Comparison of ENCODE assay signal across 22 mouse cellular contexts in genomic region chr13:81730362-81730761, GRCm38 (mm10). TPM values are rescaled to one million over a fixed set of nuclear protein-coding genes. Genes with fewer than 3 reads are reported as not detected.
A peak's percentile ranks its signal among the peaks of the same experiment; 100 is the strongest.
DNase-seq lines count a peak whose midpoint lies in the region; ATAC-seq and TF ChIP-seq lines count a peak whose summit lies in the region.
"Had no signal": no experiment of that assay in that cellular context is flagged by ENCODE, and none has a peak within 500 bp of the region (broad histone marks: within the 10 kb centered on the region; RNA-seq: fewer than 3 reads in every experiment).

No protein-coding gene starts in this region.

- H3K9ac ChIP-seq in MEL (ENCODE audit: control insufficient read depth, low read depth, low read length, poor library complexity, severe bottlenecking): no peak overlapping the region
- H3K9ac ChIP-seq in liver, embryonic 14.5 days (replicated peaks): no peak overlapping the region
- H3K9ac ChIP-seq: embryonic facial prominence, embryonic 15.5 days; forebrain, embryonic 13.5 days; forebrain, postnatal 0 days; heart, embryonic 15.5 days; hindbrain, embryonic 14.5 days had no signal

- peak; percentile 69 to 70 for TF ChIP-seq EP300 in MEL (IDR thresholded peaks at IDR 0.05; ENCODE audit: low read depth in 1 of 2, low read length in 2 of 2)
- TF ChIP-seq EP300 in liver, embryonic 14.5 days (IDR thresholded peaks at IDR 0.05; ENCODE audit: low read depth): peak; percentile 72

- no peak overlapping the region for H3K4me3 ChIP-seq in MEL (ENCODE audit: control insufficient read depth in 1 of 2, insufficient read depth in 1 of 2, low read depth in 2 of 2, low read length in 2 of 2)
- no peak overlapping the region for H3K4me3 ChIP-seq in liver, embryonic 14.5 days (ENCODE audit: insufficient read depth in 1 of 2, low read depth in 2 of 2, low read length in 2 of 2)
- H3K4me3 ChIP-seq: embryonic facial prominence, embryonic 15.5 days; erythroblast, embryonic 14.5 days; forebrain, embryonic 13.5 days; heart, adult 2 months; heart, embryonic 15.5 days had no signal

- TF ChIP-seq POLR2A in MEL (IDR thresholded peaks at IDR 0.05; ENCODE audit: control insufficient read depth in 1 of 2, insufficient read depth in 1 of 2, low read depth in 1 of 2, low read length in 2 of 2, poor library complexity in 1 of 2): no peak

- peak; percentile 82 for ATAC-seq in liver, embryonic 14.5 days (ENCODE audit: insufficient read depth)
- peak; percentile 84 for ATAC-seq in megakaryocyte progenitor cell, adult 5-6 weeks (replicated peaks; ENCODE audit: poor library complexity)
- ATAC-seq: forebrain, embryonic 13.5 days; forebrain, postnatal 0 days had no signal

- WGBS in liver, embryonic 14.5 days (ENCODE audit: insufficient replicate concordance): 20% methylated on average over 1 of the region's 1 CpGs

- no peaks in the 10 kb centered on the region for H3K27me3 ChIP-seq in MEL (ENCODE audit: control insufficient read depth in 1 of 2, insufficient read depth in 2 of 2, low read length in 2 of 2)
- no peaks in the 10 kb centered on the region for H3K27me3 ChIP-seq in liver, embryonic 14.5 days (ENCODE audit: control insufficient read depth, insufficient read depth, low read length)
- H3K27me3 ChIP-seq: CH12.LX; embryonic facial prominence, embryonic 15.5 days; forebrain, embryonic 13.5 days; heart, embryonic 15.5 days had no signal

- H3K4me2 ChIP-seq in liver, embryonic 14.5 days (ENCODE audit: low read depth): no peak overlapping the region
- H3K4me2 ChIP-seq: embryonic facial prominence, embryonic 15.5 days; forebrain, embryonic 13.5 days; heart, embryonic 11.5 days; heart, embryonic 15.5 days; hindbrain, embryonic 14.5 days had no signal

- DNase-seq in MEL (ENCODE audit: low read depth, low spot score): peak; percentile 26
- peak; percentile 28 for DNase-seq in liver
- no peak for DNase-seq in liver, embryonic 14.5 days (ENCODE audit: low read depth in 3 of 3, low spot score in 3 of 3)
- DNase-seq in lung, postnatal 14 days: no peak
- DNase-seq in yolk sac, embryonic 10.5 days (ENCODE audit: low spot score): no peak
- no peak for DNase-seq in cerebellum, adult 11-12 months
- DNase-seq: adrenal gland, postnatal 10 days; cerebellum, adult 18-20 months; cerebellum, adult 9-11 months; embryo, embryonic 11 days; forebrain, postnatal 0 days; gastrocnemius, postnatal 14 days; heart, adult 2 months; heart, postnatal 14 days had no signal

- no peak for TF ChIP-seq CTCF in MEL (IDR thresholded peaks at IDR 0.05 in 2 of 3, conservative IDR thresholded peaks at IDR 0.05 in 1 of 3; ENCODE audit: control insufficient read depth in 1 of 3, insufficient read depth in 1 of 3, low read depth in 2 of 3, low read length in 3 of 3, poor library complexity in 1 of 3, severe bottlenecking in 1 of 3)
- no peak for TF ChIP-seq CTCF in liver, embryonic 14.5 days (IDR thresholded peaks at IDR 0.05; ENCODE audit: low read depth)

- H3K4me1 ChIP-seq in MEL (ENCODE audit: control insufficient read depth in 1 of 2, insufficient read depth in 2 of 2, low read length in 2 of 2): peaks cover 5 to 10% of the 10 kb centered on the region in 2 experiments; a peak in 3 of 4 replicates
- peaks cover 7 to 15% of the 10 kb centered on the region in 2 experiments for H3K4me1 ChIP-seq in liver, embryonic 14.5 days (replicated peaks; ENCODE audit: control insufficient read depth in 2 of 2, insufficient read depth in 2 of 2, low read length in 1 of 2)
- H3K4me1 ChIP-seq: embryonic facial prominence, embryonic 15.5 days; forebrain, embryonic 13.5 days; heart, embryonic 15.5 days had no signal

- H3K79me2 ChIP-seq in MEL (ENCODE audit: control insufficient read depth, insufficient read depth, low read length, poor library complexity): no peaks in the 10 kb centered on the region

- no peak for TF ChIP-seq RAD21 in MEL (IDR thresholded peaks at IDR 0.05; ENCODE audit: low read depth, low read length)

- no peak overlapping the region for H3K27ac ChIP-seq in MEL (ENCODE audit: control insufficient read depth, low read depth, low read length)
- no peak overlapping the region for H3K27ac ChIP-seq in liver, embryonic 14.5 days
- H3K27ac ChIP-seq: embryonic facial prominence, embryonic 15.5 days; forebrain, embryonic 13.5 days; heart, adult 2 months; heart, embryonic 15.5 days; hindbrain, embryonic 14.5 days had no signal

- H3K9me3 ChIP-seq in MEL (replicated peaks; ENCODE audit: insufficient read depth, low read length): no peaks in the 10 kb centered on the region
- no peaks in the 10 kb centered on the region for H3K9me3 ChIP-seq in liver, embryonic 14.5 days (ENCODE audit: control insufficient read depth, low read length)
- H3K9me3 ChIP-seq: embryonic facial prominence, embryonic 15.5 days; forebrain, embryonic 13.5 days; heart, embryonic 15.5 days had no signal

- peaks cover 0 to 12% of the 10 kb centered on the region in 2 experiments; a peak in 2 of 4 replicates for H3K36me3 ChIP-seq in MEL (ENCODE audit: control insufficient read depth in 1 of 2, insufficient read depth in 2 of 2, low read length in 2 of 2)
- no peaks in the 10 kb centered on the region for H3K36me3 ChIP-seq in liver, embryonic 14.5 days (replicated peaks; ENCODE audit: control insufficient read depth, insufficient read depth, low read depth)
- H3K36me3 ChIP-seq: embryonic facial prominence, embryonic 15.5 days; heart, embryonic 15.5 days had no signal

TF ChIP-seq in MEL, 35 proteins besides CTCF, POLR2A, EP300 and RAD21:
- TF ChIP-seq TAL1 (IDR thresholded peaks at IDR 0.05; ENCODE audit: low read length): peak; percentile 63
- 0 out of 2 replicates have a peak, but pooled peaks have one; percentile 21 for TF ChIP-seq RCOR1 (IDR thresholded peaks at IDR 0.05; ENCODE audit: low read depth, low read length)
- TF ChIP-seq BHLHE40 (IDR thresholded peaks at IDR 0.05; ENCODE audit: borderline replicate concordance, low read depth, low read length): no peak
- no peak for TF ChIP-seq POLR2AphosphoS2 (IDR thresholded peaks at IDR 0.05; ENCODE audit: low read length)
- no peak for TF ChIP-seq UBTF (IDR thresholded peaks at IDR 0.05; ENCODE audit: borderline replicate concordance, insufficient read depth, low read depth, low read length)
- TF ChIP-seq TCF12 (IDR thresholded peaks at IDR 0.05; ENCODE audit: low read depth, low read length): peak; percentile 73
- no peak for TF ChIP-seq NRF1 (IDR thresholded peaks at IDR 0.05; ENCODE audit: insufficient read depth, low read depth, low read length, poor library complexity, severe bottlenecking)
- TF ChIP-seq CHD2 (IDR thresholded peaks at IDR 0.05; ENCODE audit: low read length): no peak
- TF ChIP-seq MXI1 (IDR thresholded peaks at IDR 0.05; ENCODE audit: low read depth, low read length): no peak
- no peak for TF ChIP-seq ZMIZ1 (IDR thresholded peaks at IDR 0.05; ENCODE audit: low read depth, low read length)
- peak; percentile 77 for TF ChIP-seq GATA1 (IDR thresholded peaks at IDR 0.05; ENCODE audit: low read depth, low read length)
- TF ChIP-seq ETS1 (IDR thresholded peaks at IDR 0.05; ENCODE audit: low read depth, low read length): peak; percentile 57; the same call in 1 of the 2 replicates
- peak; percentile 39; the same call in 1 of the 2 replicates for TF ChIP-seq ZNF384 (IDR thresholded peaks at IDR 0.05; ENCODE audit: low read depth, low read length)

RNA-seq across cellular contexts. Expression of gene Mblac2, which starts 19.2 kb away (rescaled TPM):
- total RNA-seq in MEL (2012; rRNA removed): 0.58 and 0.78 TPM in 2 replicates
- polyA plus RNA-seq in MEL (2012; ENCODE audit: insufficient read depth in 1 of 2, insufficient read length in 2 of 2, low read depth in 1 of 2, low replicate concordance in 2 of 2, missing spikeins in 1 of 2): 1 to 10 TPM in 1 of 2 experiments, not detected in 1; 1.2 TPM
- 1.1 and 1.2 TPM in 2 replicates for polyA plus RNA-seq in liver, embryonic 14.5 days (2012; rRNA removed)
- polyA plus RNA-seq in liver, embryonic 14.5 days (2014; fragmentation: Nextera tagmentation; extraction: Ambion mirVana): 2.7 and 3.2 TPM in 2 replicates
- total RNA-seq in megakaryocyte progenitor cell, adult 5-6 weeks (2015): 3.8 and 4.9 TPM in 2 replicates
- 2.3 and 4.1 TPM in 2 replicates for total RNA-seq in megakaryocyte progenitor cell, adult 5-6 weeks (2017)
- polyA plus RNA-seq: erythroblast, embryonic 14.5 days had no signal

RNA-seq across cellular contexts. Expression of gene Polr3g, which starts 19.5 kb away (rescaled TPM):
- 26.2 and 26.4 TPM in 2 replicates for total RNA-seq in MEL (2012; rRNA removed)
- polyA plus RNA-seq in MEL (2012; ENCODE audit: insufficient read depth in 1 of 2, insufficient read length in 2 of 2, low read depth in 1 of 2, low replicate concordance in 2 of 2, missing spikeins in 1 of 2): 10 to 100 TPM; 36.8 to 79.4 TPM
- polyA plus RNA-seq in liver, embryonic 14.5 days (2012; rRNA removed): 6.5 and 8.9 TPM in 2 replicates
- polyA plus RNA-seq in liver, embryonic 14.5 days (2014; fragmentation: Nextera tagmentation; extraction: Ambion mirVana): 10.9 and 11.7 TPM in 2 replicates
- 12.6 and 17.9 TPM in 2 replicates for total RNA-seq in megakaryocyte progenitor cell, adult 5-6 weeks (2015)
- total RNA-seq in megakaryocyte progenitor cell, adult 5-6 weeks (2017): 24.9 and 34.4 TPM in 2 replicates

RNA-seq across cellular contexts. Expression of gene Cetn3, which starts 52.5 kb away (rescaled TPM):
- 70.2 and 77.6 TPM in 2 replicates for total RNA-seq in MEL (2012; rRNA removed)
- polyA plus RNA-seq in MEL (2012; ENCODE audit: insufficient read depth in 1 of 2, insufficient read length in 2 of 2, low read depth in 1 of 2, low replicate concordance in 2 of 2, missing spikeins in 1 of 2): 100 to 1,000 TPM in 1 of 2 experiments, not detected in 1; 101 TPM
- 24.2 and 64.1 TPM in 2 replicates for polyA plus RNA-seq in liver, embryonic 14.5 days (2012; rRNA removed)
- polyA plus RNA-seq in liver, embryonic 14.5 days (2014; fragmentation: Nextera tagmentation; extraction: Ambion mirVana): 142 and 146 TPM in 2 replicates
- 207 and 221 TPM in 2 replicates for total RNA-seq in megakaryocyte progenitor cell, adult 5-6 weeks (2015)
- total RNA-seq in megakaryocyte progenitor cell, adult 5-6 weeks (2017): 388 and 505 TPM in 2 replicates

Comparison
In these comparisons a context has a peak if more than half of its experiments do, and no peak if none do; other contexts are left out.
1. DNase-seq: peak in MEL (single experiment) and liver (single experiment); none in liver, embryonic 14.5 days (0 of 3), lung, postnatal 14 days (single experiment), yolk sac, embryonic 10.5 days (single experiment) and cerebellum, adult 11-12 months (single experiment).